Mouse (Mus musculus) ovary, postnatal 14 days (tissue): ENCODE measurements around the gene Stap2.

ENCODE experiments used
- DNase-seq: peaks from one replicate; pipeline ENCODE4 v3.0.0; 2022; ENCODE audit warnings: low spot score

Gene Stap2

GRCm38 (mm10) chr17:56005415-56006061 lies at the start of gene Stap2, which contains the start of gene Mpnd:
Gene Stap2, minus strand, starts transcription at chr17:56005584.
Gene Mpnd, plus strand, starts transcription at chr17:56005711.
- no peak for DNase-seq

GRCm38 (mm10) chr17:56054938-56055337 lies 49.6 kb upstream of the Stap2 start:
- no peak for DNase-seq

- no peak for DNase-seq
These were observed 46.0 kb upstream of the Stap2 start for GRCm38 (mm10) chr17:56051369-56051768.

- no peak for DNase-seq
These were observed 35.4 kb upstream of the Stap2 start for GRCm38 (mm10) chr17:56040857-56041163.

- peak; percentile 90 for DNase-seq
These were observed 34.9 kb upstream of the Stap2 start, which contains the start of gene Chaf1a for GRCm38 (mm10) chr17:56040030-56040856. Gene Chaf1a, plus strand, starts transcription at chr17:56040439.

GRCm38 (mm10) chr17:56039345-56039744 lies 34.0 kb upstream of the Stap2 start:
- no peak for DNase-seq

GRCm38 (mm10) chr17:56038583-56039261 lies 33.3 kb upstream of the Stap2 start:
- no peak for DNase-seq

- DNase-seq, result no peak
These were observed 31.5 kb upstream of the Stap2 start for GRCm38 (mm10) chr17:56036901-56037287.

- DNase-seq, result peak; percentile 100
These were observed 31.0 kb upstream of the Stap2 start, which contains the start of gene Sh3gl1 for GRCm38 (mm10) chr17:56036176-56036900. Gene Sh3gl1, minus strand, starts transcription at chr17:56036635.

- DNase-seq, result no peak
These were observed 29.8 kb upstream of the Stap2 start for GRCm38 (mm10) chr17:56035216-56035615.

- no peak for DNase-seq
These were observed 29.3 kb upstream of the Stap2 start for GRCm38 (mm10) chr17:56034726-56035100.

GRCm38 (mm10) chr17:56034040-56034725 lies 28.8 kb upstream of the Stap2 start:
- DNase-seq, result no peak

- no peak for DNase-seq
These were observed 27.4 kb upstream of the Stap2 start for GRCm38 (mm10) chr17:56032831-56033230.

- no peak for DNase-seq
These were observed 26.8 kb upstream of the Stap2 start for GRCm38 (mm10) chr17:56032127-56032733.

GRCm38 (mm10) chr17:56031431-56031830 lies 26.0 kb upstream of the Stap2 start:
- no peak for DNase-seq

GRCm38 (mm10) chr17:56030919-56031318 lies 25.5 kb upstream of the Stap2 start:
- DNase-seq, result no peak

- no peak for DNase-seq
These were observed 25.0 kb upstream of the Stap2 start for GRCm38 (mm10) chr17:56030238-56030870.

GRCm38 (mm10) chr17:56027801-56028441 lies 22.5 kb upstream of the Stap2 start:
- no peak for DNase-seq

- DNase-seq, result no peak
These were observed 21.5 kb upstream of the Stap2 start for GRCm38 (mm10) chr17:56026881-56027280.

GRCm38 (mm10) chr17:56026303-56026702 lies 20.9 kb upstream of the Stap2 start:
- DNase-seq, result no peak
